Comparison of ENCODE assay signal across 7 mouse cellular contexts in the genomic region with DNA sequence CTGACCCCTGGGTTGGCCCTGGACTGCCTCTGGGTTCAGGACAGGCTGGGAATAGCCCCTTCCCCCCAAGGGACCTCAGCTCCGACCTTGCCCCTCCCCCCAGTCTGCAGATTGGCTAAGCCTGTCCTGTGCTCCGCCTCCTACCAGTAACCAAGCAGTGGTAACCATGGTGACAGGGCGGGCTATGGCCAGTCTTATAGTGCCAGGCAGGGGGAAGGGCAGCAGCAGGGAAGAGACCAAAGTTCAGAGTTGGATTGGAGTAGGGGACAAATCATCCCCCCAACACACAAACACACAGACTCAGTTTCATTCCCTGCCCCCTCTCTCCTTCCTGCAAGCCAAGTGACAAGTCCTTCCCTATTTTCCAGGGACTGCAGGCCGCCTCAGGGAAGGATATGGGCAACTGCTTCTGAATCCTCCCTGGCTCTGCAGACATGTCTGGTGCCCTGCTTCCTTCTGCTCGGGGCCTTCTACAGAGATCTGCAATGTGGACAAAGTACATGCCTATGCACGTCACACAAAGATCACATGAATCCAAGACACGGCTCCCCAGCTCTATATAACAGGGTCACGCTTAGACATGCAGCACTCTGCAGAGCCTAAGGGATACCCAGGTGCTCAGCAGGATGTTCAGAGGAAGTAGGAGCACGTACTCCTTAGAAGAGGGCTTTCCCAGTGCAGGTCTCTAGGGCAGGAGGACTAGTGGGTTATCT. TPM values are rescaled to one million over a fixed set of nuclear protein-coding genes. Genes with fewer than 3 reads are reported as not detected.
DNase-seq lines count a peak whose midpoint lies in the region; ATAC-seq and TF ChIP-seq lines count a peak whose summit lies in the region.

No protein-coding gene starts in this region.

- peak overlapping the region; percentile 61; the same call in 1 of the 2 replicates for H3K9ac ChIP-seq in heart, embryonic 13.5 days
- peak overlapping the region; percentile 33; the same call in 1 of the 2 replicates for H3K9ac ChIP-seq in liver, adult 2 months (ENCODE audit: low read depth, low read length)
- peak overlapping the region; percentile 32 for H3K9ac ChIP-seq in neural tube, embryonic 11.5 days (ENCODE audit: low read length)

- DNase-seq in Patski (ENCODE audit: low read depth, low spot score) = no peak
- peak; percentile 77 to 89 for DNase-seq in cerebellum, postnatal 14 days
- DNase-seq in kidney, postnatal 10 days = peak; percentile 94
- peak; percentile 97 for DNase-seq in liver, adult 2 months (ENCODE audit: extremely low read depth, low read depth, low spot score)
- DNase-seq in neural tube, embryonic 11.5 days (ENCODE audit: low spot score) = peak; percentile 93
- no peak for DNase-seq in spleen, adult 12 weeks (ENCODE audit: low spot score)

- TF ChIP-seq CTCF in Patski (IDR thresholded peaks at IDR 0.05) = no peak
- TF ChIP-seq CTCF in liver, adult 2 months (IDR thresholded peaks at IDR 0.05; ENCODE audit: low read depth, low read length) = no peak

- 0 out of 2 replicates have a peak, but pooled peaks have one; percentile 10 for TF ChIP-seq POLR2A in liver, adult 2 months (IDR thresholded peaks at IDR 0.05; ENCODE audit: extremely low read depth, insufficient read depth, low read length)

- in situ Hi-C loops in Patski (cut with MboI; ENCODE audit: low pct_unique_long_range_greater_than_20kb) = no loop called here

- ATAC-seq in Patski = peak; percentile 12
- peak; percentile 56; the same call in 1 of the 2 replicates for ATAC-seq in heart, embryonic 13.5 days (ENCODE audit: extremely low read depth, insufficient number of reproducible peaks, low FRiP score, low TSS enrichment)
- ATAC-seq in neural tube, embryonic 11.5 days (ENCODE audit: insufficient read depth, low FRiP score, low TSS enrichment) = peak; percentile 97

- POLR2A ChIA-PET in Patski (lab: Charles Lee) = no interaction called here

- H3K27me3 ChIP-seq in Patski = no peaks in the 10 kb centered on the region
- H3K27me3 ChIP-seq in heart, embryonic 13.5 days (replicated peaks) = no peaks in the 10 kb centered on the region
- H3K27me3 ChIP-seq in liver, adult 2 months (ENCODE audit: control insufficient read depth, insufficient read depth, low read length) = no peaks in the 10 kb centered on the region
- H3K27me3 ChIP-seq in neural tube, embryonic 11.5 days (ENCODE audit: control insufficient read depth, insufficient read depth, low read length) = no peaks in the 10 kb centered on the region

- peaks cover 77% of the 10 kb centered on the region for H3K4me1 ChIP-seq in heart, embryonic 13.5 days
- H3K4me1 ChIP-seq in liver, adult 2 months (ENCODE audit: control insufficient read depth, insufficient read depth, low read length) = peaks cover 58% of the 10 kb centered on the region
- H3K4me1 ChIP-seq in neural tube, embryonic 11.5 days (ENCODE audit: control insufficient read depth, insufficient read depth, low read length) = peaks cover 47% of the 10 kb centered on the region

- H3K9me3 ChIP-seq in heart, embryonic 13.5 days = no peaks in the 10 kb centered on the region
- no peaks in the 10 kb centered on the region for H3K9me3 ChIP-seq in neural tube, embryonic 11.5 days (ENCODE audit: control insufficient read depth, low read length)

- peaks cover 37% of the 10 kb centered on the region for H3K36me3 ChIP-seq in heart, embryonic 13.5 days
- no peaks in the 10 kb centered on the region for H3K36me3 ChIP-seq in liver, adult 2 months (ENCODE audit: control insufficient read depth, insufficient read depth, low read length)
- H3K36me3 ChIP-seq in neural tube, embryonic 11.5 days (ENCODE audit: control insufficient read depth, insufficient read depth, low read length) = peaks cover 5% of the 10 kb centered on the region

- CTCF ChIA-PET in Patski (lab: Charles Lee) = no interaction called here

- no peak overlapping the region for H3K4me3 ChIP-seq in heart, embryonic 13.5 days
- no peak overlapping the region for H3K4me3 ChIP-seq in liver, adult 2 months (ENCODE audit: insufficient read depth, low read depth, low read length)
- no peak overlapping the region for H3K4me3 ChIP-seq in neural tube, embryonic 11.5 days (ENCODE audit: low read depth, low read length)

- peak overlapping the region; percentile 33 for H3K4me2 ChIP-seq in heart, embryonic 13.5 days
- peak overlapping the region; percentile 23 for H3K4me2 ChIP-seq in neural tube, embryonic 11.5 days (ENCODE audit: low read depth)

- WGBS in heart, embryonic 13.5 days = 44% methylated on average over 9 of the region's 9 CpGs
- 28% methylated on average over 9 of the region's 9 CpGs for WGBS in liver, adult 2 months
- WGBS in neural tube, embryonic 11.5 days = 19% methylated on average over 9 of the region's 9 CpGs

- peaks cover 29% of the 10 kb centered on the region; the same call in 1 of the 2 replicates for H3K79me2 ChIP-seq in liver, adult 2 months (ENCODE audit: control insufficient read depth, insufficient read depth, low read length)

- peak overlapping the region; percentile 33; the same call in 1 of the 2 replicates for H3K27ac ChIP-seq in heart, embryonic 13.5 days (replicated peaks)
- peak overlapping the region; percentile 85 for H3K27ac ChIP-seq in liver, adult 2 months (replicated peaks; ENCODE audit: insufficient read depth, low read depth, low read length)
- H3K27ac ChIP-seq in neural tube, embryonic 11.5 days (ENCODE audit: low read depth, low read length) = peak overlapping the region; percentile 91

RNA-seq across cellular contexts. Expression of a gene that starts 14.5 kb away (rescaled TPM):
- 5.9 TPM for polyA plus RNA-seq in Patski (2021)
- 24.0 and 26.9 TPM in 2 replicates for polyA plus RNA-seq in heart, embryonic 13.5 days (2015; fragmentation: Nextera tagmentation; extraction: Ambion mirVana)
- 40.1 and 67.4 TPM in 2 replicates for total RNA-seq in liver, adult 2 months (2014; rRNA removed)
- polyA plus RNA-seq in liver, adult 2 months (2012; rRNA removed) = 89.8 and 101 TPM in 2 replicates
- polyA plus RNA-seq in neural tube, embryonic 11.5 days (2014; fragmentation: Nextera tagmentation; extraction: Ambion mirVana) = 68.9 and 80.1 TPM in 2 replicates

Comparison
In these comparisons a context has a peak if more than half of its experiments do, and no peak if none do; other contexts are left out.
1. ATAC-seq: peak in every context shown above with its lines; median percentile 97 in neural tube, embryonic 11.5 days; 56 in heart, embryonic 13.5 days; 12 in Patski.
2. DNase-seq: peak in cerebellum, postnatal 14 days (2 of 2), kidney, postnatal 10 days (single experiment), liver, adult 2 months (single experiment) and neural tube, embryonic 11.5 days (single experiment); none in Patski (single experiment) and spleen, adult 12 weeks (single experiment).
3. H3K27ac ChIP-seq: peak in every context shown above with its lines; median percentile 91 in neural tube, embryonic 11.5 days; 85 in liver, adult 2 months; 33 in heart, embryonic 13.5 days.
4. Peak in every context shown above with its lines, with median percentiles within 50 percentile points of each other: H3K9ac ChIP-seq.